Mouse (Mus musculus) cerebellum, postnatal 14 days (tissue): ENCODE data around the gene E4f1.
"Not testable (repeated sequence)": the region's sequence is repeated elsewhere in the genome, so short reads cannot be mapped to it uniquely, and the experiment has no call there.

Experiments used
- DNase-seq, 2 experiments: peaks; one replicate each; pipeline ENCODE4 v3.0.0; 2021; ENCODE audit warnings: mixed read lengths in 2 of 2

The E4f1 gene

DNA sequence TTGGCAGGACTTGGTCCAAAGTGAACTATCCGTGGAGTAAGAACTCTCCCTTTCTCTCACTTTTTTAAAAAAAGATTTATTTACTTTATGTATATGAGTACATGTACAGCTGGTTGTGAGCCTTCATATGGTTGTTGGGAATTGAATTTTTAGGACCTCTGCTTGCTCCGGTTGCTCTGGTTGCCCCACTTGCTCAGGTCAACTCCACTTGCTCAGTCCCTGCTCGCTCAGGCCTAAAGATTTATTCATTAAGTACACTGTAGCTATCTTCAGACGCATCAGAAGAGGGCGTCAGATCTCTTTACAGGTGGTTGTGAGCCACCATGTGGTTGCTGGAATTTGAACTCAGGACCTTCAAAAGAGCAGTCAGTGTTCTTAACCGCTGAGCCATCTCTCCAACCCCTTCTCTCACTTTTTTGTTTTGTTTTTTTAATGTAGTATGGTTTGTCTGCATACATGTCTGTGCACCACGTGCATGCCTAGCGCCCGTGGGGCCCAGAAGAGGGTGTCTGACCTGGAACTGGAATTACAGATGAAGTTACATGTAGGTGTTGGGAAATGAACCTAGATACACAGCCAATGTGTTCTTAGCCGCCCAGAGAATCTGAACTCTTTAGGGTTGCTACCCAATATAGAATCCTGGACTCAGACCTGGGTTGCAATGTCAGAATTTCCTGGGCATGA lies 14.4 kb downstream of the E4f1 start:
- DNase-seq = not testable (repeated sequence)

DNA sequence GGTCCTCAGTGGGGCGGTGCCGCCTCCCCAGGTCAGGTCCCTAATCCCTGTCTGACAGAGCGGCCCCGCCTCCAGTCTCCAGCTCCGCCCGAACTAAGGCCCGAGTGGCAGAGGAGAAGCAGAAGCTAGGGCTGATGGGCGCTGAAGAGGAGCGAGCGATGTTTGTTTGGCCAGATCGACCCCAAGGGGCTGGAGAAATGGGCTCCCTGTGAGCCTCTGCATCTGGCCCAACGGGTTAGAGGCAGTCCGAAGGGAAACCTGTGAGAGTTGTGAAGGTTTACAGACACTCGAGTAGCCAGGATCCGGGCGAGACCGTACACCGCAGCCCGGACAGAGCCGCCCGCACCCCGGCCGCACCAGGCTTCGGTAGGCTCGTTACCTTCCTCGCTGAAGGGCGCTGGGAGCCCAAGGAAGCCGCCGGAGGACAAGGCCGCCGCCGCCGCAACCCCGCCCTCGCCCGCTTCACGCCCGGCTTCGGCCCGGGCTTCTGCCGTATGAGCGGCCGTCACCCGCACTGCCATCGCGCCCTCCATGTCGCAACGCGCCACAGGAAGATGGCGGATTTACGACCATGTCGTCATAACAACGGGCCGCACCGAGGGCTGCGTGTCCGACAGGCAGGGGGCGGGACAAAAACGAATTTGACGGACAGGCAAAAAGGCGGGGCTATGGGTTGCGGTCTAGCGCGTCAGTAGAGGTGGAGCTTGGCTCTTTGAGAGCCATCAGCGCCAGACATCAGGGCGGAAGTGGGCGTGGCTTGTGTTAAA lies 15.2 kb downstream of the E4f1 start:
- peak; percentile 99 for DNase-seq

DNA sequence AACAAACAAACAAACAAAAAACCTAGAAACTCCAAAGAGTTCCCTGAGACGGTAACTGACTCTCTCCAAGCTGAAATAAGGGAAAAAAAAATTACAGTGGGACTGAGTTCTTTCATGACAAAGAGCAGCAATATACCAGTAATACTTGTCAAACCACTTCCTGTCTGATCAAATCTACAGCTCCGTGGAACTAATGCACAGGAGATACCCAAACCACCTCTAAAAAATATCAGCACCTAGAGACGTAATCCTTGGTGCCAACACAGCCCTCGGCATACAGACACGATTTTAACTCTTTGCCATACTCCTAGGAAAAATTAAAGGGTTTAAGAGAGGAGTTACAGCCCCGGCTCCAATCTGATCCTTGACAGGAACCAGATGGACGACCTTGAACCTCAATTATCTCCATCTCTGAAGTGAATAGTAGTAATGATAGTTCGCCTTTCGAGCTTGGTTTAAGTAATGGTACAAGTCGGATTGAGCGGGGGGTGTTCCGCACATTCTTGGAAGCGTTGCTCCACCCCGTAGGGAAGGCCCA lies 15.8 kb downstream of the E4f1 start:
- no peak for DNase-seq

DNA sequence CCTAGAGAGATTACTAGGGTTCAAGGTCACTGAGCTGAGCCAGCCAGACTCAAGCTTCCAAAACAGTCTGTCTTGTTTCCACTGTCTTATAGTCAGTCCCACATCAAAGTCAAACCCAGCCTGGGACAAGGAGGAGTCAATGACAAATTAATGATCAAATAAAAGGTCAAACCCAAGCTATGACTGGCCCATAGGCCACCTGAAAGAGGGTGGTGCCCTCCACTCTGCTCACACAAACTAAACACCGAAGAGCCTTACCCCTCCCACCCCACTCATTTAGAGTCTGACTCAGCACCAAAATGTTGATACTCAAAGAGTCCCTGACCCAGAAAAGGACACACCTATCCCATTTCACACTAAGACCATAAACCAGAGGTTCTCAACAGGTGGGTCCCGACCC lies 16.7 kb downstream of the E4f1 start:
- DNase-seq = no peak

DNA sequence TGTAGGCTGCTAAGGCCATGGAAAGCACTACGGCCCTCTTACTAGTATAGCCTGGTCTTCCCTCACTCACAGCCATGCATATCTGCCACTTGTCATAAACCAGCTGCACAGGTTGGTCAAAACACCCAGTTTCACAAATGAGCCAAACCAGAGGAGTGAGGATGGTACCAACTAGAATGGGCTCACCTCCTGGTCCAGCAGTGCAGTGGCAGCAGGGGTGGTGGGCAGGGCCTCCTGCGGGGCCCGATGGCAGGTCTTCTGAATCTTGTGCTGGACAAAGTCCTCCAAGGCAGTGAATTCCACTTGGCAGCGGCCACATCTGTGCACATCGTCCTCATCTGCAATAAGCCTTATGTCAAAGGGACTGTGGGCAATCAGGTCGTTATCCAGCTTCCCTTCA lies 18.9 kb downstream of the E4f1 start:
- DNase-seq = no peak

DNA sequence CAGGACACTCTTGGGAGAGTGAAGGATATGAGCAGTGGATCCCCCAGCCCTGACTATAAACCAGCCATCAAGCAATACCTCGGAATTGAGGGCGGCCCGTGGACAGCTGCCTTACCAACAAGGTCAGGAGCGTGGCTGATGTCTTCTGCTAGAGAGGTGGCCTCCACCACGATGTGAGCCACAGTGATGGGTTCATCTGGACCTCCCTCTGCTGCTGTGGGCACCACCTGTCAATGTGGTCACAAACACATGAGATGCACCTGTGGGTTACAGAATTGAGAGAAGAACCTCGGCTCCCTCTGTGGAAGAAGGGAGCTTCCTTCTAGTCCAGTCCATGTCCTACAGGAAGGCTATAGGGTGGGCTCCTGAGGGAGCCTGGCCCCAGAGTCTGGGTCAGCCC lies 20.6 kb downstream of the E4f1 start:
- no peak for DNase-seq

DNA sequence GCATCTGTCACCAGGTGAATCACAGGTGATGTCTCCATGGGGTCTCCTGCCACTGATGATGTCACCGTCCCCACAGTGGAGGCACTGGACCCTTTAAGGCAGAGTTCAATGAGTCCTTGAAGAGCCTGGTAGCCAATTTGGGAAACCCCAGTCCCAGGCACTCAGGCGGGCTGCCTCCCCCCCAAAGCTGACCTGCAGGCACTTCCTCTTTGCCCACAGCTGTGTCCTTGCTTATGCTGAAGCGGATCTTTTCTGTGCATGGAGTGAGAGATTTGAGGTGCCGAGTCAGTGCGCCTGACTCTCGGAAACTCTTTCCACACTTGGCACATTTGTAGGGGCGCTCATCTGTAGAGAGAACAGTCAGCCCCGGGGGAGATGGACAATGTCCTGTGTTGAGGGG lies 23.5 kb downstream of the E4f1 start:
- no peak for DNase-seq

DNA sequence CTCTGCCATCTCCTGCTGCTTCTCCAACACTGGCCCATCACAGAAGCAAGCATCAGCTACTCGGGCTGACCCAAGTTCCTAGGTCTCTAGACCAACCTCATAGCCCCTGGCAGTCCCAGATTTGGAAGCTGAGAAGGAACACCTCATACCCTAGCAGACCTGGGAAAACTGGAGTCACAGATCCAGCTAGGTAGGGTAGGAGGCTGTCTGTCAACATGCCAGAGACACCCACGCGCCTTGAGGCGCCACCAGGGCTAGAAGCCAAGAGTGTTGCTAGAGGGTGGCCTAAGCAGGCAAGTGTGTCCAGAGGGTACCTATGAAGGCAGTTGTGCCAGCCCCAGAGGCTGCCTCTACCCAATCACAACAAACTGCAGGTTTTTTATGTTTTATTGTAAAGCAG lies 26.7 kb downstream of the E4f1 start:
- peak; percentile 62 to 67 for DNase-seq

DNA sequence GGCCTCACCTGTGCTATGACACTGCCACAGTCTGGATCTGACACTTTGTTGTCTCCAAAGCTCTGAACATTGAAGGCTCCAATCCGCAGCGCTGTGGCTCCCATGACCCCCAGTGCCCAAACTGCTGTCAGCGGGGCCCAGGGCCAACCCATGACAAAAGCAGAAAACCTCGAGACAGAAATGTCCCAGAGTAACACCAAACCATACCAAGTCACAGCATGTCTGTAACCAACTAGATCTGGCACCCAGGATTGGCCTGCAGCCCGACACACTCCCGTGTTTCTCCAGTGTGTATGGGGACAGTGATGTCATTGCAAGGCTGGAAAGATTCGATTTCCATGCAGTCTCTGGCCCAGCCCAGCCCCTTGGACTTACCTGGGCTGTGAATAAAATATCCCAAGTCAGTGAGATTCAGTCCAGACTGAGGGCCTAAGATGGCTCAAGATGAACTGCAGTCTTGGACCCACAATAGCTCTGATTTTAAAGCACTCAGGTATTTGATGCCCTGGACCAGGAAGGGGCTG lies 27.4 kb downstream of the E4f1 start, which contains the start of gene Dnase1l2:
Gene Dnase1l2, minus strand, starts transcription at position 474 of the 524 bp plus-strand sequence.
- DNase-seq = peak in 1 of 2 experiments; percentile 26

DNA sequence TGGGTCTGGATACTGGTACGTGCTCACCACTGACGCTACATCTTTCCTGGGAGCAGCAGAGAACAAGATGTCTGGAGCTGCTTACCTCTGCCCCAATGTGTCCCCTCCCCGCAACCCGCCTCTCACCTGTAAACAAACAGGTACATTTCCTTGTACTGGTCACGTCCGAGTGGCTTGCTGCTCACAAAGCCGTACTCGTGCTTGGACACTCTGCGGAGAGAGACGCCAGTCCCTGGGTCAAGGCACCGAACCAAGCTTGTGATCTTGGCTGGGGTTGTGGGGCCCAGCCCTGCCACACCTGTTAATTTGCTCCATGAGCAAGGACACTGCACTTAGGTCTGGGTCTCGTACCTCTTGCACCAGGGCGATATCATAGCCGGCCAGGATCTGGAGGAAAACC lies 28.0 kb downstream of the E4f1 start:
- no peak for DNase-seq

DNA sequence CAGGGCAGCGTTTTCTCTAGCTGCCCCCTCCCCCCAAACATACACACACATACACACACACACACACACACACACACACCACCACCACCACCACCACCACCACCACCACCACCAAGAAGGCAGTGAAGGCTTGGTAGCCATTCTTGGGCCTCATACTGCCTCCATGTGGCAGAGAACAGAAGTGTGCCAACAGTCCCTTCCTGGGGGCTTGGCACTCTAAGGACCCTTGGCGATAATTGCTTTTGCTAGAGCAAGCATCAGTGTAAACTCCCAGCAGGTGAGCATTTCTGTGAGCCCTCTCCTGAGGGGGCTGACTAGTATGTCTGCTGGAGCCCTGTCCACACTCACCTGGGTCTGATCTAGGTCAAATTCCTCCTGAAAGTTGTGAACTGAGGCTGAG lies 29.0 kb downstream of the E4f1 start:
- DNase-seq = peak; percentile 33 to 44

DNA sequence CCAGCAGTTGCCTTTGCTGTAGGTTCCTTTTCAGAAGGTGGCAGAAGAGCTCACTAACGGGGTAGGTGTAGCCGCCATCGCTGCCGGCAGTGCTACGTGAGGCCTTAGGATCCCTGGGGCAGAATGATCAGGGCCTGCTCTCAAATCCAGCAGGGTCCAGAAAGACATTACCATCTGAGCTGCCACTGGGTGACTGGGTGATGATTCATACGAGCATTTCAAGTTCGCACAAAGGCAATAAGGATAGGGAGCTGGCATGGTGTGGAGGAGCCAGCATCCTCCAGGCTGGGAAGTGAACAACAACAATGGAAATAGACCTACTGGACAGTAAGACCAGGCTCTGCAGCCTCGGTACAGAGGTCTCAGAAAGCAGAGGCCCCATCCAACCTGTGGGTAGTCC lies 29.7 kb downstream of the E4f1 start:
- no peak for DNase-seq

DNA sequence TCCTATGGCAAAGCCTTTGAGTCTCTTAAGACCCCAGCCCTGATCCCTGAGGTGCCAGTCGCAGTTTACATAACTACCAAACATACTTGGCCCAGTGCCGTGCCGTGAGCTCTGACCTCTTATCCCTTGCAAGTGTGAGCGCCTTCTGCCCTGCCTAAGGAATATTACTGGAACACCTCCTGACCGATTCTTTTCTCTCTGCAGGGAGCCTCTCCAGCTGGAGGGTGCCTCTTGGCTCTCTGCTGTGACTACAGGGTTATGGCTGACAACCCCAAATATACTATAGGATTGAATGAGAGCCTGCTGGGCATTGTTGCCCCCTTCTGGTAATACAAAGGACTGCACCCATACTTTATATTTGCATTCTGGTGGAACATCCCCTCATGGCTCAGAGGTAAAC lies 33.1 kb downstream of the E4f1 start:
- DNase-seq = peak; percentile 58 to 72

DNA sequence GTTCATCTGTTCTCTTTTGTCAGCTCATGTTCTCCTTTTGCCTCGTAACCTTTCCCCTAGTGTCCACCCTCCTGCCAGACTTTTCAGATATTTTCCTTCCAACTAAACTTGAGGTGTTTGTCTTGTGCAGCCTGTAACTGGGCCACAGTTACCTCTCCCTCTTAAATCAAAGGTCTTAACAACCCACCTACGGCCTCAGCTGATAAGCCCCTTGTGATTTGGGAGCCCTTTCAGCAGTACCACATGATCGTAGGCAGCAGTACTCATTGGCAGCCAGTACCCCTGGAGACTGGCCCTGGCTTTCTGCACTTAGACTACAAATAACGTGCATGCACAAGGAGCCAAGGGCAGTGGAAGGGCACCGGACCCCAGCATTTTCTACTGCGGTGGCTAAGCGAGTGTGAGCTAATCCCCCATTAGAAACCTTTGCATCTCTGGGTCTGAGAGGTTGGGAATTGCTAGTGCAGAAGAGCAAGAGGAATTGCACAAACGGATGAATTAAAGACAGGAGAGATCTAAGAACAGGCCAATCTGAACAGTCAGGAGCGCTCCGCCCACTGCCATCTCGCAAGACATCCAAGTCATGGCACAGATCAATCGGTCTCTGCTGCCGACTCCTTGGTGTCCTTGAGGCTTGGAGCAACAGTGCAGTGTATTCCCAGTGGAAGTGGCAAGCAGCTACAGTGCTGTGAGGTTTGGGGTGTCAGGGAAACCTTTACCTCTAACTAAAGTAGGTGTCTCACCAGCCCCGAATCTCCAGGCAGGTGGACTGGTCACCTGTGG lies 40.7 kb downstream of the E4f1 start:
- DNase-seq = no peak

DNA sequence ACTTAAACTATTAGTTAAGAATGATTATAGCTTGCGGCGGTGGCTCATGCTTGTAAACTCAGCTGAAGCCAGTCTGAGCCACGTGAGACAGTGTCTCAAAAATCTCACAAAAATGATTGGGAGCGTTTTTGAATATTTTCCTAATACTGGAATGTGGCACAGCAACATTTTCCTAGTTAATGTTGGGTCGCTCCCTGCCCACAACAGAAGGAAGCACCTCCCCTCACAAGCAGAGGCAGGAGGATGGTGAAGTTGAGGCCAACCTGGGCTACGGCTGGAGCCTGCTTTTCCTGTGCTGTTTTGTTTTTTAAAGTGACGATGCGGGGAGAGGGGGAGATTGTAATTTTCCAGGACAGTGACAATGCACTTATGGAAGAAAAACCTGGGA lies 42.9 kb downstream of the E4f1 start:
- DNase-seq = no peak

DNA sequence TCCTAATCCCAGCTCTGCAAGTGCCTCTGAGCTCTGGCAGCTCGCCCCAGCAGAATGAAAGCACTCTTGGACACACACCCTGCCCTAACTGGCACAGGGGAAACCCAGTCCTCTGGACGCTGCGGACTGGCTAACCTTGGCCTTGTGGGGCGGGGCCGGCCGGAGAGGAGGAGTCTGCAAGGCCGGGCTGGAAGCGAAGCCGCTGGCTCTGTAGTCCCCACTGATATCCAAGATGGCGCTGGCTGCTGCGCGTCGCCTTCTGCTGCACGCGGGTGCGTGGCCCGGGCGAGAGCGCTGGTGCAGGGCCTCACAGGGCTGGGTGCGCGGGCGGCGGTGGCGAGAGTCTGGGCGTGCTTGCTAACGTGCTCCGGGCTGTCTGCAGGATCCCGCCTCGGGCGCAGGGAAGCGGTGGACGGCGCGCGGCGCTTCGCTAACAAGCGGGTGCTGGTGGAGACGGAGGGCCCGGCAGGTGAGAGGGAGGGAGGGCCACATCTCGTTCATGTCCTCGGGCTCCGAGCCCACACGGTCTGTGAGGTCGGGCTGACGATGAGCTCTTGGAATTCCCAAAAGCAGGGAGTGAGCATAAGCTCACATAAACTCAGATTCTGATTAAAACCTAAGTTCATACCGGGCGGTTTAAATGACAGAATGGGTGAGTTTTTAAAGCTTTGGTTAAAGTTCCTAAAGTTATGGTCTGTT lies 43.5 kb downstream of the E4f1 start, which contains the start of gene Eci1:
Gene Eci1, plus strand, starts transcription at position 171 of the 699 bp plus-strand sequence.
- DNase-seq = peak; percentile 97

DNA sequence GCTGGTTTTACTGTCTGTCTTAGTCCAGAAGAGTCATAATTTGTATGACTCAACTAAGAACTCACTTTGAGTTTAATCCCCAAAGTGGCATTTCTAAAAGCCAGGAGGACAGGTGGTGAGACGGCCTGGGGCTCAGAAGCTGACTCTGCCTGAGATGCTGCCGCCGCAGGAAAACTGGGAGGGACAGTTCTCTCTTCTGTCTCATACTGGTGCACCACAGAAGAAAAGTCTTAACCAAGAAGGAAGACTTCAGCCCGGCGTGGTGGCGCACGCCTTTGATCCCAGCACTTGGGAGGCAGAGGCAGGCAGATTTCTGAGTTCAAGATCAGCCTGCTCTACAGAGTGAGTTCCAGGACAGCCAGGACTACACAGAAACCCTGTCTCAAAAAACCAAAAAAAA lies 44.2 kb downstream of the E4f1 start:
- DNase-seq = peak; percentile 26 to 39

DNA sequence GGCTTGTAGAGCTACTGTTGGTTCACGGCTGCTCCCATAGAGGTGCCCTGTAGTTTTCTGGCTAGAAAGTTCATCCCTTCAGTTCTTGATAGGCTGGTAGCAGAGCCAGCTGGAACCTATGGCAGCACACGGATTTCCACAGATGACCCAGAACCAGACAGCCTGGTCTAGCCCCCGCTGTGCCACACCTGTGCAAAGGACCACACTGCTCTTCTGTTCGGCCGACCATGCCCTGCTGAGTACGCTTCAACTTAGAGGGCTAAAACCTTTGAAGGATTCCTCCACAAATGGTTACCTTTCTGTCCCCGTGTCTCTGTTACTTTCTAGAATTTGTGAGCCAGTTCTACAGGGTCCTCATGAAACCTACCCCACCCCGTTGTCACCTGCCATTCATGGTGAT lies 44.8 kb downstream of the E4f1 start:
- DNase-seq = peak in 1 of 2 experiments; percentile 42

DNA sequence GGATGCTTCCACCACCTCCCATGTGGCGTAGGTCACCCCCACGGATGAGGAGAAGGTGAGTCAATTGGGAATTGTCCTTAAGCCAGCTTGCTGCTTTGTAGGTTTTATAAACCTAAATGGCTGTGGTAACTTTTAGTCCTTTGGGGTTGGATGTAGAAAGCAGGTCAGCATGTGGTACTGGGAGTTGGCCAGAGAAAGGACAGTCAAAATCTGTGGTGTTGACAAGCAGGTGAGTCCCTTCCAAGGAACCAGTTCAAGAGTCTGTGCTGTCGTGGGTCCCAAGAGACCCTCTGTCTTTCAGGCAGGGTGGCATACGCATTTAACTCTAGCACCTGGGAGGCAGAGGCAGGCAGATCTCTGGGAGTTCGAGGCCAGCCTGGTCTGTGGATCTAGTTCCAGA lies 45.6 kb downstream of the E4f1 start:
- no peak for DNase-seq

DNA sequence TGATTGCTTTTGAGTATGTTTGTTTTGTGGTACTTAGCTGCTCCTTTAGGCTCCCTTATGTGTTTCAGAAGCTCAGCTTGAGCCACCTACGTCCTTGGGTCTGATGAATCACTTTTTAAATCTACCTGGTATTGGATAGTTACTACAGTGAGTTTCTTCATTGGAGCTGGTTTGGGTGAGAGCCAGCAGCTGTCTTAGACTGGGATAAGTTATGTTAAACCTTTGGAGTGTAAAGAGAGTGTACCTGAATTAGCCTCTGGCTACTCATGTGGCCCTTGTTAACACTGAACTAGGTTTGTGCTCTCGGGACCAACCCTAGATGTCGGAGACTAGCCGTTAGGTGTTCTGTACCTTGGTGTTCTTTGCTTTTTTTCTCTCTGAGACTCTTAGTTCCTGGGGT lies 47.0 kb downstream of the E4f1 start:
- no peak for DNase-seq

DNA sequence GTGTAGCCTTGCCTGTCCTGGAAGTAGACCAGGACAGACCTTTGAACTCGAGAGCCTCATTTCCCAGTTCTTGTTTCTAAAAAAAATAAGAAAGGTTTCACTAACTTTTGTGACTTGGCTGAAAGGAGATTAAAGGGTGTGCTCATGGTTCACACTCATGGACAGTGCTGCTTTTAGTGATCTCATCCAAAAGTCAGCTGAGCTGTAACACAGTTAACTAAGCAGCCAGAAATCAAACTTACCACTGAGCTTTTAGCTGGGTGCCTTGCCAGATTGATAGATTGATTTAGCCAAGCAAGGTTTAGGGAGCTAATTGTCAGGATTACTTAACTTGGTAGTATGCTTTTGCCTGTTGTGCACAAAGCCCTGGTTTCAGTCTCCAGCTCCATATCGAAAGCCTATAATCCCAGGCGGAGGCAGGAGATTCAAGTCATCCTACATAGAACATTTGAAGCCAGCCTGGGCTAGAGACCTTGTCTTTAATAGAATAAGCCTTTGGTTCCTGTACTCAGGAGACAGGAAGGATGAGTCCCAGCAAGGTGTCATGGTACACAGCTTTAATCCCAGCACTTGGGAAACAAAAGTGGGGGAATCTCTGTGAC lies 54.0 kb downstream of the E4f1 start:
- no peak for DNase-seq

DNA sequence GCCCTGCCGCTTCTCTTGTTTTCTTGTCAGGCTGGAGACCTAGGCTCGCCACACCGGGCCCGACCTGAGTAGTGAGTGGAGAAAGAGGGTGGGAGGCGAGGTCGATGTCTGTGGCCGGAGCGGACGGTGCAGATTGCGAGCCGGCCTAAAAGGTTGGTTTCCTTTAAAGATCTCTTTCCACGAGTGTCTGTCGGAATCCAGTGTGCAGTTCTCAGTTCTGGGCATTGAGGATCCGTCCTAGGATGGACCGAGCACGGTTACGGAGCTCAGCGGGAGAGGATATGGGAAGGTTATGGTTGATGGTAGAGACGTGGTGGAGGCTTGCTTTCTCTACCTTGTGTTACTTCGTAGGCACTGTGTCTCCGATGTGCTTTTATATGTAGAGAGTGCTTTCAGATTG lies 55.1 kb downstream of the E4f1 start:
- no peak for DNase-seq
